Mouse (Mus musculus): Measurements from ENCODE around the gene Ap4s1.

GRCm38 (mm10) chr12:51673270-51673669 is 17.6 kb upstream of the Ap4s1 start:
- TF ChIP-seq CTCF (IDR thresholded peaks at IDR 0.05) (no peak), EP300 (IDR thresholded peaks at IDR 0.05) (no peak)

Data from lung, postnatal 0 days (tissue).